Mouse (Mus musculus) heart, postnatal 10 days (tissue): ENCODE data around the gene Trabd2b. TPM values are rescaled to one million over a fixed set of nuclear protein-coding genes. Genes with fewer than 3 reads are reported as not detected.
A peak's percentile ranks its signal among the peaks of the same experiment; 100 is the strongest.

Experiments used
- DNase-seq, 2 experiments: peaks; one replicate each; pipeline ENCODE4 v3.0.0; 2021
- intact Hi-C: fragments of 180-260 bp; cut with DNase I; formaldehyde crosslinking; loops from one replicate; pipeline ENCODE4 v1.15.1; 2025
- total RNA-seq, 2 experiments: library from RNA; stranded (reverse); gene quantifications; 2 replicates each; pipeline ENCODE4 v1.2.3; 2021

Gene Trabd2b
- 10 to 100 TPM; 21.1 to 25.6 TPM for total RNA-seq

DNA sequence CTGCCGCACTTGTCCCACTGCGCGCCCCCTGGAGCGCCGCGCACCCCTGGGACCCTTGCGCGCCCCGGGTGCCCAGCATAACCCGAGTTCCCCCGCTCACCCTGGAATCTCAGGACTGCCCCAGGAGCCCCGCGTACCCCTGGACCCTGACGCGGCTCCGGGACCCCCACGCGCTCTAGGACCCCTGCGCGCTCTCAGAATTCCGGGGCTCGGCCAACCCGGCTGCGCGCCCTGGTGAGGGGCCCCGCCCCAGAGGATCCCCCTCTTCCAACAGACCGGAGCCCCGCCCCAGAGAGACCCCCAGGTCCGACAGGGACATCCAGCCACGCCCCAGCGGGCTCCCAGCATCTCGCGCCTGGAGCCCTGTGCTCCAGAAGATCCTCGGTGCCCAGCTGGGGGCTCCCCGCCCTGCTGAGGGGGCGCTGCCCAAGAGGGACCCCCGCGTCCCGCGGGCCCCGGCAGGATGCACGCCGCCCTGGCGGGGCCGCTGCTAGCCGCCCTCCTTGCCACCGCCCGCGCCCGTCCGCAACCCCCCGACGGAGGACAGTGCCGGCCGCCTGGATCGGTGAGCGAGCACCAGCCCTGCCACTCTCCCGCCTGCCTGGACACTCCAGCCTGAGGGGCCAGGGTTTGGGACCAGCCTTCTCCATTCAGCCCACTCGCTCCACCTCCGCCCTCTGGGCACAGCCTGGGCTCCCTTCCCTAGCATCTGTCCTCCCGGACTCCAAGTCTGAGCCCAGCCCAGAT lies at the start of gene Trabd2b:
TSS of gene Trabd2b (plus strand) at position 370 of the 747 bp plus-strand sequence.
- peak; percentile 42 to 48 for DNase-seq
- intact Hi-C loops: loop anchor here (2.0 to 10.0 kb wide), 4 partner anchors 28 to 498 kb away; partner anchors contain the start of gene Foxd2

- intact Hi-C loops: no loop called here
Observed at GRCm38 (mm10) chr4:114357420-114357819, 49.1 kb upstream of the Trabd2b start.

GRCm38 (mm10) chr4:114358874-114359273 lies 47.6 kb upstream of the Trabd2b start:
- intact Hi-C loops: no loop called here
- DNase-seq: peak in 1 of 2 experiments; percentile 23

More at GRCm38 (mm10) chr4:114357420-114357819, 49.1 kb upstream of the Trabd2b start:
- peak in 1 of 2 experiments; percentile 18 for DNase-seq

- intact Hi-C loops: no loop called here
- DNase-seq: no peak
Observed at GRCm38 (mm10) chr4:114359818-114360217, 46.7 kb upstream of the Trabd2b start.

GRCm38 (mm10) chr4:114361336-114361735 lies 45.2 kb upstream of the Trabd2b start:
- DNase-seq: no peak
- intact Hi-C loops: no loop called here

DNA sequence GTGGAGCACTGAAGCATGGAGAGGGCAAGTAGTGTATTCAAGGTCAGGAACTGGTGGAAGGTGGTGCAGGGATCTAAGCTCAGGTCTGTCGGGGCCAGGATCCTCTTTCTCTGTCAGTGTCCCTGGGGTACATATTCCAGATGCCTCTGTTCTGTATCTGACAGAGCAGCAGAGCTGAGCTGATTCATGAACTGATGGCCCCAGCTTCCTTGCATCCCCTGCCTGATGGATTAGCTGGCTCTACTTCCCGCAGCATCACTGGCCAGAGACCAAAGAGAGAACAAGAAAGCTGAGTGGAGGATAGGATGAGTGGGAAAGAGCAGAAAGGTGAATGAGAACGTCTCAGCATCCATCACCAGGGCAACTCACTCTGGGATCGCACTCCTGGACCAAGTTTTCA lies 41.5 kb upstream of the Trabd2b start:
- intact Hi-C loops: no loop called here

GRCm38 (mm10) chr4:114365595-114365994 lies 40.9 kb upstream of the Trabd2b start:
- DNase-seq: no peak
- intact Hi-C loops: no loop called here

More for the DNA sequence above, 41.5 kb upstream of the Trabd2b start:
- no peak for DNase-seq

GRCm38 (mm10) chr4:114367005-114367404 lies 39.5 kb upstream of the Trabd2b start:
- intact Hi-C loops: no loop called here
- no peak for DNase-seq

DNA sequence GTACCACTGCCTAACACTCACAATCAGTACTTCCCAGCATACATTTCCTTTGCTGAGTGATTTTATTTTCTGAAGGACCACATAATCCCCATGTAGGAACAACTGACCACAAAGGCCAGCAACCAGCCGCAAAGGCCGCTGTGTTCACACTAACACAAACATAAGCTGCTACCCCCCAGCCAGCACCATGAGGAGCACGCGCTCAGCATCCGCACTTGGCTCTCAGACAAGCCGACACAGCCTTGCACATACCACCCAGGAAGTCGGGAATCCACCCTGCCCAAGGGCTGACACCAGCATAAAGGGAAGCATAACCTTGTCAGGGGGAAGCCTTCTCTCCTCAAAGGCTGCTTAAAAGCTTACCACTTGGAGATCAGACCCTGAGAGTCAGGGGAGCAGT lies 38.7 kb upstream of the Trabd2b start:
- intact Hi-C loops: no loop called here
- DNase-seq: no peak

DNA sequence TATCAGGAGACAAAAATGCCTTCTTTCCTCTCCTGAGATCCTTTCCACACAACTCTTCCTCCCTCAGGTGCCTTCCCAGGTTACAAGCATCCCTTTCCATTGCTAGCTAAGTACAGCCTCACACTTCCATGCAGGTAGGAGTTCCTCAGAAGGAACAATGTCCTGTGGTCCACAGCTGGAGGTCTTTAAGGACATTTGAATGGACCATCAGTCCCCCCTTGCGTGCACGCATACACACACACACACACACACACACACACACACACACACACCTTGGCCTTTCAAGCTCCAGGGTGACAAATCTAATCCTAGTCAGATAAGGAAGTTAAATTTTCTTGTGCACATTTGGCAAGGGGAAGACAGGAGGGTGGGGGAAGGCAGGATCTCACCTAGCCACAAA lies 36.9 kb upstream of the Trabd2b start:
- DNase-seq: no peak
- intact Hi-C loops: no loop called here

DNA sequence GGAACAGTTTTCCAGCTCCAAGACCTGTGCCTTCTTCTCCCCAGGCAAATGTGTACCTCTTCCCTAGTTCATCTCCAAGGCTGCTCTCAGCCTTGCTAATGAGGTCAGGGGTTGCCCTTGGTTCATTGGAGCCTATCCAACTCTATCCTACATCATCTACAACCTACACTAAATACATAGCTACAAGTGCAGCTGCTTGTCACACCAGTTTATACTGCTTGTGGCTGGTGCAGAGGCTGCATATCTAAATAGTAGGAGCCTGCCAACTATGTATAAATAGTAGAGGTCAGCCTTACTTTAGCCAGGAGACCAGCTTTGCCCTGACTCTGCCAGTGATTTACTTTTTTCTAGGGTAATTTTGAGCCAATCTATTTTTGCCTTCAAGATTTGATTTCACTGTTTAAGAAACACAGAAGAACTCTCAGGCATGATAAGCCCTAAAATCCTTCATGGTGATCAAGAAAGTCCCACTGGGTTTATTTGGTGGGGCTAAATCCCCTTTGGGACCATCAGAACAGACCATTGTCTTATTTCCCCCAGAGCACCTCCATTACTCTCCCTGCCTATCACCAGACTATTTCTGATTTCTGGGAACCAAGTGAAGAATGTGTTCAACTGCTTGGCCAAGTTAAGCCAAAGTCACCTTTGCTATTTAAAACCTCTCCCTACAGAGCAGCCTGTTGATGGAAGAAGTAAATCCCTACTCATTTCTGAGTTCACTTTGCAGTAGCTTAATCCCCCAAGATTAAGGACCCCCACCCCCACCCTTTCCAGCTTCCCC lies 35.4 kb upstream of the Trabd2b start:
- peak; percentile 47 to 48 for DNase-seq
- intact Hi-C loops: no loop called here

DNA sequence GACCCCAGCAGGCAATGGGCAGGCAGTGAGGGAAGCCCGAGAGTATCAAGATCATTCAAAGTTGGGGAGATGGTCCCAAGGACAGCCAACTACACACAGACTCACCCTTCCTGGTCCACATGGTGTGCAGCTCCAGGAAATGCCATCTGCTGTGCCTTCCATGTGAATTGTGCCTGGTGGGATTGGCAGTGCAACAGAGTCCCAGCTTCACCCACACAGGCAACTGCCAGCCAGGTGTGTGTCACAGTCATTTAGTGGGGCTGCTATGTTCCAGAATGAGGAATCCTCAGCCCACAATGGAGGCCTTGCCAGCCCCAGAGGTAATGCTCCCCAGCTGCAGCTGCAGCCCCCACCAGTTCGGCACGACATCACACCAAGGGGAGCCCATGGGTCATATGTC lies 33.8 kb upstream of the Trabd2b start:
- DNase-seq: no peak
- intact Hi-C loops: no loop called here

- DNase-seq: no peak
- intact Hi-C loops: no loop called here
Observed at GRCm38 (mm10) chr4:114374330-114374729, 32.2 kb upstream of the Trabd2b start.

DNA sequence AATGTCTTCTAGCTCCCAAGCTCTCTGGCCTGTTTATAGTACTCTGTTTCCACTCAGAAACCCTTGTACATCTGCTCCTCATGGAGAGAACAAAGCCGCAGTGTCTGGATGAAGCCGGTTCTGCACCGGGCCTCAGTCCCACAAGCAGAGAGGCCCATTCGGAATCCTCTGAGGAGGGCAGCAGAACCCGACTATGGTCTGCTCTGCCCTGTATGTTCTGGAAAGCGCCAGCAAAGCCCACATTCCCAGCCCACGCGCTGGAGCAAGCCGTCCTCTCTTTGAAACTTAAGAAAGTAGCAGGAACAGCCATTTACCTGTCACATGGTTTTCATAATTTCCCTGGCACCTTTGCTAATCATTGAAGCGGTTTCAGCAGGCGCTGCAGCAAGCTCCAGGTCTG lies 29.0 kb upstream of the Trabd2b start:
- DNase-seq: no peak

GRCm38 (mm10) chr4:114378512-114378911 lies 28.0 kb upstream of the Trabd2b start:
- intact Hi-C loops: no loop called here
- DNase-seq: no peak

More for the DNA sequence above, 29.0 kb upstream of the Trabd2b start:
- intact Hi-C loops: no loop called here

- intact Hi-C loops: no loop called here
- no peak for DNase-seq
Observed at GRCm38 (mm10) chr4:114379416-114379956, 27.0 kb upstream of the Trabd2b start.

GRCm38 (mm10) chr4:114382627-114383026 lies 23.9 kb upstream of the Trabd2b start:
- intact Hi-C loops: no loop called here

GRCm38 (mm10) chr4:114385236-114385635 lies 21.3 kb upstream of the Trabd2b start:
- intact Hi-C loops: loop anchor here (5.0 kb wide), 1 partner anchor 38 kb away; no protein-coding TSS in a partner anchor
- DNase-seq: no peak

More at GRCm38 (mm10) chr4:114382627-114383026, 23.9 kb upstream of the Trabd2b start:
- no peak for DNase-seq

DNA sequence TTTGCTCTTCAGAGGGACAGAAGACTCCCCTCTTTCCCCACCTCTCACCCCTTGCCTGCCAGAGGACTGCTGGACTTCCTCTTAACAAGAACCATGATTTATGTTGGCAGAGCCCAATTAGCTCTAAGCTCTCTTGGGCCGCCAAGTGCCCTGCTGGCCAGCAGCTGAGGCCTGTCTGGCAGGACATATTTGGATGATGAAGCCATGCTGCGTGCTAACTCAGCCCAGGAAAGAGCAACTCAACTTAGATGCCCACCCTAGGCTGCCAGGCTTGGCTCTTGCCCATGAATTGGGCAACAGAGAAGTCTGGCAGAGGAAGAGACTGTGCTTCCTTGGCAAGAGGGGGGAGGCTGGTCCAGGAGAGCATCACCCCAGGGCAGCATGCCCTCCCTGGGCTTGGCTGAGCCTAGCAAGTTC lies 20.1 kb upstream of the Trabd2b start:
- intact Hi-C loops: loop anchor here (5.0 kb wide), 1 partner anchor 39 kb away; no protein-coding TSS in a partner anchor
- DNase-seq: peak; percentile 77 to 87

- intact Hi-C loops: loop anchor here (5.0 kb wide), 1 partner anchor 40 kb away; no protein-coding TSS in a partner anchor
- DNase-seq: no peak
Observed at GRCm38 (mm10) chr4:114387527-114388135, 18.9 kb upstream of the Trabd2b start.

GRCm38 (mm10) chr4:114388306-114388705 lies 18.2 kb upstream of the Trabd2b start:
- no peak for DNase-seq
- intact Hi-C loops: loop anchor here (5.0 kb wide), 1 partner anchor 41 kb away; no protein-coding TSS in a partner anchor
